Mouse (Mus musculus) left cerebral cortex, postnatal 36 days (tissue): ENCODE results near the gene Zfp628. TPM values are rescaled to one million over a fixed set of nuclear protein-coding genes. Genes with fewer than 3 reads are reported as not detected.

Experiments
- total RNA-seq, 2 experiments: library from RNA; stranded (reverse); gene quantifications; 2 replicates each; pipeline ENCODE4 v1.2.3; 2021

The Zfp628 gene
- total RNA-seq, 2 experiments from 2014 or later, result 14.0 to 17.0 TPM

Other genes with a start within 250 kb of the Zfp628 start
- gene Hspbp1, start 230.1 kb upstream of the Zfp628 start, total RNA-seq, result 100 to 1,000 TPM; 100 to 106 TPM
- 100 to 1,000 TPM; 398 to 475 TPM for gene Brsk1, start 224.6 kb upstream of the Zfp628 start, total RNA-seq
- not detected for gene Tmem150b, start 190.0 kb upstream of the Zfp628 start, total RNA-seq
- gene Kmt5c, start 175.1 kb upstream of the Zfp628 start, total RNA-seq, result 10 to 100 TPM; 18.9 to 35.8 TPM
- gene Cox6b2, start 162.1 kb upstream of the Zfp628 start, total RNA-seq, result 1 to 10 TPM; 4.8 to 5.5 TPM
- not detected for gene Fam71e2, start 143.9 kb upstream of the Zfp628 start, total RNA-seq
- under 1 TPM; 0.43 to 0.59 TPM for gene Il11, start 132.4 kb upstream of the Zfp628 start, total RNA-seq
- gene Tmem190, start 132.3 kb upstream of the Zfp628 start, total RNA-seq, result not detected
- gene Tmem238, start 125.6 kb upstream of the Zfp628 start, total RNA-seq, result 1 to 10 TPM; 2.7 to 3.7 TPM
- gene Rpl28, start 122.3 kb upstream of the Zfp628 start, total RNA-seq, result 100 to 1,000 TPM; 416 to 455 TPM
- gene Ube2s, start 102.6 kb upstream of the Zfp628 start, total RNA-seq, result 100 to 1,000 TPM in 1 of 2 experiments, 10 to 100 TPM in 1; 98.6 to 117 TPM
- gene Shisa7, start 70.5 kb upstream of the Zfp628 start, total RNA-seq, result 100 to 1,000 TPM in 1 of 2 experiments, 10 to 100 TPM in 1; 95.1 to 151 TPM
- gene Isoc2b, start 45.0 kb upstream of the Zfp628 start, total RNA-seq, result 1 to 10 TPM; 6.0 to 8.6 TPM
- 10 to 100 TPM; 10.3 to 13.5 TPM for gene Isoc2a, start 38.1 kb upstream of the Zfp628 start, total RNA-seq
- gene Gm36210, start 8.7 kb upstream of the Zfp628 start, total RNA-seq, result under 1 TPM in 1 of 2 experiments, not detected in 1; 0.32 TPM
- gene Nat14, start 6.8 kb downstream of the Zfp628 start, total RNA-seq, result 100 to 1,000 TPM; 103 to 106 TPM
- gene Ssc5d, start 10.6 kb downstream of the Zfp628 start, total RNA-seq, result 1 to 10 TPM in 1 of 2 experiments, under 1 TPM in 1; 0.84 to 3.6 TPM
- gene Sbk2, start 49.2 kb downstream of the Zfp628 start, total RNA-seq, result under 1 TPM in 1 of 2 experiments, not detected in 1; 0.15 TPM
- under 1 TPM; 0.44 to 0.86 TPM for gene Sbk3, start 56.0 kb downstream of the Zfp628 start, total RNA-seq
- 10 to 100 TPM; 30.9 to 31.3 TPM for gene Zfp579, start 80.9 kb downstream of the Zfp628 start, total RNA-seq
- 1 to 10 TPM; 6.7 to 7.0 TPM for gene Zfp524, start 99.2 kb downstream of the Zfp628 start, total RNA-seq
- gene Fiz1, start 99.5 kb downstream of the Zfp628 start, total RNA-seq, result 10 to 100 TPM; 22.2 to 32.9 TPM
- gene Gm44973, start 100.3 kb downstream of the Zfp628 start, total RNA-seq, result not detected
- 10 to 100 TPM; 32.7 to 42.3 TPM for gene Zfp865, start 105.2 kb downstream of the Zfp628 start, total RNA-seq
- gene Ccdc106, start 105.3 kb downstream of the Zfp628 start, total RNA-seq, result 10 to 100 TPM; 60.6 to 60.9 TPM
- 1 to 10 TPM in 1 of 2 experiments, not detected in 1; 1.1 TPM for gene 4632433K11Rik, start 118.9 kb downstream of the Zfp628 start, total RNA-seq
- 1 to 10 TPM; 5.3 to 5.7 TPM for gene Zfp784, start 123.2 kb downstream of the Zfp628 start, total RNA-seq
- 10 to 100 TPM; 27.4 to 35.7 TPM for gene Zfp580, start 136.3 kb downstream of the Zfp628 start, total RNA-seq
- gene U2af2, start 146.9 kb downstream of the Zfp628 start, total RNA-seq, result 100 to 1,000 TPM; 162 to 183 TPM
- 100 to 1,000 TPM; 435 to 530 TPM for gene Epn1, start 165.0 kb downstream of the Zfp628 start, total RNA-seq
- gene Rfpl4, start 201.7 kb downstream of the Zfp628 start, total RNA-seq, result not detected
- gene Rasl2-9, start 210.7 kb downstream of the Zfp628 start, total RNA-seq, result under 1 TPM; 0.32 to 0.68 TPM
- not detected for gene Vmn1r55, start 234.5 kb downstream of the Zfp628 start, total RNA-seq